Mouse (Mus musculus): ENCODE data around the gene Pdzd7. TPM values are rescaled to one million over a fixed set of nuclear protein-coding genes. Genes with fewer than 3 reads are reported as not detected.

Pdzd7 gene
- polyA plus RNA-seq, 2 experiments = 0.03 TPM; not detected in 1

GRCm38 (mm10) chr19:45075323-45076035 is 30.0 kb upstream of the Pdzd7 start:
- DNase-seq (ENCODE audit: low read depth in 3 of 3, low spot score in 3 of 3) = no peak

GRCm38 (mm10) chr19:45074580-45075322 is 29.2 kb upstream of the Pdzd7 start, which contains the start of gene Kazald1:
Kazald1 (plus strand) TSS chr19:45075241.
- Histone ChIP-seq H3K9me3 (ENCODE audit: control insufficient read depth, low read length) (no peaks in the 10 kb centered on the region), H3K27me3 (ENCODE audit: control insufficient read depth, insufficient read depth, low read length) (peaks cover 45% of the 10 kb centered on the region), H3K27ac (peak within 1 kb of the TSS; percentile 89), H3K4me1 (replicated peaks; ENCODE audit: control insufficient read depth in 2 of 2, insufficient read depth in 2 of 2, low read length in 1 of 2) (peaks cover 9 to 14% of the 10 kb centered on the region in 2 experiments), H3K9ac (replicated peaks) (peak within 1 kb of the TSS; percentile 90), H3K4me3 (ENCODE audit: insufficient read depth in 1 of 2, low read depth in 2 of 2, low read length in 2 of 2) (peak within 1 kb of the TSS; percentile 86 to 99), H3K4me2 (ENCODE audit: low read depth) (peak within 1 kb of the TSS; percentile 100), H3K36me3 (replicated peaks; ENCODE audit: control insufficient read depth, insufficient read depth, low read depth) (no peaks in the 10 kb centered on the region)
- TF ChIP-seq EP300 (IDR thresholded peaks at IDR 0.05; ENCODE audit: low read depth) (peak; percentile 61), CTCF (IDR thresholded peaks at IDR 0.05; ENCODE audit: low read depth) (no peak)
- peak; percentile 71 to 88 (median 72) for DNase-seq (ENCODE audit: low read depth in 3 of 3, low spot score in 3 of 3)
- WGBS (ENCODE audit: insufficient replicate concordance) = under 1% methylated on average over 45 of the region's 45 CpGs
- peak; percentile 87 for ATAC-seq (ENCODE audit: insufficient read depth)

More at GRCm38 (mm10) chr19:45075323-45076035, 30.0 kb upstream of the Pdzd7 start:
- H3K4me3 ChIP-seq (ENCODE audit: insufficient read depth in 1 of 2, low read depth in 2 of 2, low read length in 2 of 2) = peak overlapping the region; percentile 86 to 99
- H3K9me3 ChIP-seq (ENCODE audit: control insufficient read depth, low read length) = no peaks in the 10 kb centered on the region
- peak overlapping the region; percentile 90 for H3K9ac ChIP-seq (replicated peaks)
- H3K4me1 ChIP-seq (replicated peaks; ENCODE audit: control insufficient read depth in 2 of 2, insufficient read depth in 2 of 2, low read length in 1 of 2) = peaks cover 9 to 14% of the 10 kb centered on the region in 2 experiments
- TF ChIP-seq CTCF (IDR thresholded peaks at IDR 0.05; ENCODE audit: low read depth) = no peak; the same call in 1 of the 2 replicates
- no peak for TF ChIP-seq EP300 (IDR thresholded peaks at IDR 0.05; ENCODE audit: low read depth)
- H3K27ac ChIP-seq = peak overlapping the region; percentile 18; the same call in 1 of the 2 replicates
- H3K36me3 ChIP-seq (replicated peaks; ENCODE audit: control insufficient read depth, insufficient read depth, low read depth) = no peaks in the 10 kb centered on the region
- under 1% methylated on average over 32 of the region's 32 CpGs for WGBS (ENCODE audit: insufficient replicate concordance)
- ATAC-seq (ENCODE audit: insufficient read depth) = peak; percentile 63
- peaks cover 52% of the 10 kb centered on the region for H3K27me3 ChIP-seq (ENCODE audit: control insufficient read depth, insufficient read depth, low read length)
- H3K4me2 ChIP-seq (ENCODE audit: low read depth) = peak overlapping the region; percentile 100

- Histone ChIP-seq H3K27me3 (ENCODE audit: control insufficient read depth, insufficient read depth, low read length) (peaks cover 37% of the 10 kb centered on the region), H3K4me1 (replicated peaks; ENCODE audit: control insufficient read depth in 2 of 2, insufficient read depth in 2 of 2, low read length in 1 of 2) (peaks cover 9 to 14% of the 10 kb centered on the region in 2 experiments), H3K4me3 (ENCODE audit: insufficient read depth in 1 of 2, low read depth in 2 of 2, low read length in 2 of 2) (peak overlapping the region; percentile 86 to 99), H3K4me2 (ENCODE audit: low read depth) (peak overlapping the region; percentile 100), H3K9ac (replicated peaks) (peak overlapping the region; percentile 90), H3K27ac (peak overlapping the region; percentile 89), H3K9me3 (ENCODE audit: control insufficient read depth, low read length) (no peaks in the 10 kb centered on the region), H3K36me3 (replicated peaks; ENCODE audit: control insufficient read depth, insufficient read depth, low read depth) (no peaks in the 10 kb centered on the region)
- TF ChIP-seq EP300 (IDR thresholded peaks at IDR 0.05; ENCODE audit: low read depth) = no peak
- peak; percentile 90 for TF ChIP-seq CTCF (IDR thresholded peaks at IDR 0.05; ENCODE audit: low read depth)
- ATAC-seq (ENCODE audit: insufficient read depth) (peak; percentile 60), DNase-seq (ENCODE audit: low read depth in 3 of 3, low spot score in 3 of 3) (peak; percentile 73 to 80 (median 77))
- WGBS (ENCODE audit: insufficient replicate concordance) = 7% methylated on average over 20 of the region's 20 CpGs
Measured at GRCm38 (mm10) chr19:45073871-45074542, 28.5 kb upstream of the Pdzd7 start.

GRCm38 (mm10) chr19:45067758-45068510 is 22.4 kb upstream of the Pdzd7 start:
- no peak for TF ChIP-seq CTCF (IDR thresholded peaks at IDR 0.05; ENCODE audit: low read depth)
- TF ChIP-seq EP300 (IDR thresholded peaks at IDR 0.05; ENCODE audit: low read depth) = peak; percentile 35; the same call in 1 of the 2 replicates
- 62% methylated on average over 7 of the region's 7 CpGs for WGBS (ENCODE audit: insufficient replicate concordance)
- H3K9ac ChIP-seq (replicated peaks) = no peak overlapping the region
- no peak overlapping the region for H3K27ac ChIP-seq
- DNase-seq (ENCODE audit: low read depth in 3 of 3, low spot score in 3 of 3) (no peak), ATAC-seq (ENCODE audit: insufficient read depth) (peak; percentile 36; the same call in 1 of the 2 replicates)
- H3K4me2 ChIP-seq (ENCODE audit: low read depth) = no peak overlapping the region
- no peaks in the 10 kb centered on the region for H3K36me3 ChIP-seq (replicated peaks; ENCODE audit: control insufficient read depth, insufficient read depth, low read depth)
- peaks cover 10 to 16% of the 10 kb centered on the region in 2 experiments for H3K4me1 ChIP-seq (replicated peaks; ENCODE audit: control insufficient read depth in 2 of 2, insufficient read depth in 2 of 2, low read length in 1 of 2)
- H3K9me3 ChIP-seq (ENCODE audit: control insufficient read depth, low read length) = no peaks in the 10 kb centered on the region
- peaks cover 16% of the 10 kb centered on the region for H3K27me3 ChIP-seq (ENCODE audit: control insufficient read depth, insufficient read depth, low read length)
- no peak overlapping the region for H3K4me3 ChIP-seq (ENCODE audit: insufficient read depth in 1 of 2, low read depth in 2 of 2, low read length in 2 of 2)
